Mouse (Mus musculus) midbrain, embryonic 11.5 days (tissue): ENCODE data around the gene Trim56. TPM values are rescaled to one million over a fixed set of nuclear protein-coding genes. Genes with fewer than 3 reads are reported as not detected.
A peak's percentile ranks its signal among the peaks of the same experiment; 100 is the strongest.
"Not testable (repeated sequence)": the region's sequence is repeated elsewhere in the genome, so short reads cannot be mapped to it uniquely, and the experiment has no call there.

Experiments used
- ATAC-seq: fragments of 200-750 bp; cut with Nextera tagmentation; 2 replicates; pipeline ENCODE4 v1.8.0; 2017; ENCODE audit warnings: moderate TSS enrichment, moderate library complexity; ENCODE audit not compliant: low FRiP score
- DNase-seq: peaks from one replicate; pipeline ENCODE4 v3.0.0; 2015; ENCODE audit warnings: low spot score; ENCODE audit errors: missing footprints
- H3K27ac ChIP-seq: fragments of 300-500 bp; sonication (generic); 2 replicates; pipeline ENCODE4 v1.5.1; 2014; ENCODE audit warnings: low read depth, low read length
- H3K27me3 ChIP-seq: fragments of 300-500 bp; sonication (generic); 2 replicates; pipeline ENCODE4 v1.6.1; 2014; ENCODE audit warnings: mild to moderate bottlenecking, low read length, moderate library complexity, mixed read lengths; ENCODE audit not compliant: control insufficient read depth, insufficient read depth
- H3K36me3 ChIP-seq: fragments of 300-500 bp; sonication (generic); 2 replicates; pipeline ENCODE4 v1.6.1; 2014; ENCODE audit warnings: mild to moderate bottlenecking, low read length, moderate library complexity, mixed read lengths; ENCODE audit not compliant: control insufficient read depth, insufficient read depth
- H3K4me1 ChIP-seq: fragments of 300-500 bp; sonication (generic); 2 replicates; pipeline ENCODE4 v1.6.1; 2014; ENCODE audit warnings: low read length; ENCODE audit not compliant: control insufficient read depth, insufficient read depth
- H3K4me2 ChIP-seq: fragments of 300-500 bp; sonication (generic); 2 replicates; pipeline ENCODE4 v1.6.1; 2014; ENCODE audit warnings: mild to moderate bottlenecking, moderate library complexity
- H3K4me3 ChIP-seq: fragments of 300-500 bp; sonication (generic); 2 replicates; pipeline ENCODE4 v1.5.1; 2014; ENCODE audit warnings: low read depth, low read length
- H3K9ac ChIP-seq: fragments of 300-500 bp; sonication (generic); 2 replicates; pipeline ENCODE4 v1.6.1; 2014; ENCODE audit warnings: low read length
- H3K9me3 ChIP-seq: fragments of 300-500 bp; sonication (generic); 2 replicates; pipeline ENCODE4 v1.6.1; 2016; ENCODE audit warnings: low read length; ENCODE audit not compliant: control insufficient read depth
- WGBS: fragments of 180-500 bp; shearing (Covaris S2); extraction: QIAGEN DNeasy Blood & Tissue Kit; methylation state at CpG from one replicate; pipeline ENCODE4 v1.1.7; 2014; 5-methylcytosine and 5-hydroxymethylcytosine counted together
- polyA plus RNA-seq: library from polyadenylated mRNA; unstranded; fragments of >200 nt; fragmentation: Nextera tagmentation; extraction: Ambion mirVana; gene quantifications from 2 replicates; pipeline ENCODE4 v1.2.1, GENCODE M21; 2014

Gene Trim56
- 4.5 and 4.8 TPM in 2 replicates for polyA plus RNA-seq

DNA sequence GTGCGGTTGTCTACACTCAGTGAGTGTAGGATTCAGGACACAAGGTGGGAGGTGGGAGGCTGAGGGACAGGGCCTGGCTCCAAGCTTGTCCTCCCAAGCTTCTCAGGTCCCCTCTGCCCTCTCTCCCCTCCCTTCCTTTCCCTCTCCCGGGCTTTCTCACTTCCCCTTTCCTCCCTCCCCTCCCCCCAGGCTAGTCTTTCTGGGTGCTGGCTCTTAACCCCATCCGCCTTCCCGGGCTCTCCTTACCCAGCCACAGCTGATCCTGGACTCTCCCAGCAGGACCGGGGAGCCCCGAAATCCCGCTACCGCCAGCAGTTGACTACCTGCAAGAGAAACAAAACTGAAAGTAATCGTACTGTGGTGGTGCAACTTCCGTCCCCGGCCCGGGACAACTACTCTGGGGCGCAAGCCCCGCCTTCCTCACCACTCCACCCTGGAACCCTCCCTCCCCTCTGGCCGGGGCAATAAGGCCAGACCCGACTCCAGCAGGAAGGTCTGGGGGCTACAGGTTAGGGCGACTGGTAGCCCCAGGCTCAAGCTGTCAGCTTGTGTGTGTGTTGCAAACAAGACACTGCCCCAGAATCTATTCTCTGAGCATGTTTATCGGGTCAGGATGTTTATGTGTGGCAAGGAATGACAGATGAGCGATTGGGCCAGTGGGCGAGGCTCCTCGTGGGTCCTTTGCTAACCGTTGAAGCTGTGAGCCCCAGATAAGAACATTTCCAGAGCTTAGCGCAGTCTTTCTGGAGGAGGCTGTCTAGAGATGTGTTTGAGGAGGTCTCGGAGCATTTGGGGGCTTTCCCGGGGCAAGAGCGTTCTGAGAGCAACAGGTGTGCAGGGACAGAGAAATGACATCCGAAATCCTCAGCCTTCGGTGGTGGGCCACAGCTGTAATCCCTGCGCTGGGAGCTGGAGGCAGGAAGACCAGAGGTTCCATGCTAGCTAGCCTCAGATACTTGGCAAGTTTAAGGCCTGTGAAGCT lies at the start of gene Trim56:
Gene Trim56 (minus strand): TSS at position 344 of the 982 bp plus-strand sequence.
- ATAC-seq (peak; percentile 76), DNase-seq (peak; percentile 94)
- peak within 1 kb of the TSS; percentile 46 for H3K4me2 ChIP-seq
- peaks cover 4% of the 10 kb centered on the region for H3K4me1 ChIP-seq
- peak within 1 kb of the TSS; percentile 78 for H3K9ac ChIP-seq
- 9% methylated on average over 29 of the region's 29 CpGs for WGBS
- H3K4me3 ChIP-seq: peak within 1 kb of the TSS; percentile 40
- no peaks in the 10 kb centered on the region for H3K36me3 ChIP-seq
- no peaks in the 10 kb centered on the region for H3K27me3 ChIP-seq
- H3K9me3 ChIP-seq: no peaks in the 10 kb centered on the region
- H3K27ac ChIP-seq: no peak within 1 kb of the TSS

GRCm38 (mm10) chr5:137161853-137162252 lies 45.8 kb upstream of the Trim56 start:
- Histone ChIP-seq H3K27me3 (no peaks in the 10 kb centered on the region), H3K4me2 (no peak overlapping the region), H3K9ac (no peak overlapping the region), H3K4me1 (no peaks in the 10 kb centered on the region), H3K36me3 (no peaks in the 10 kb centered on the region), H3K9me3 (peaks cover 2% of the 10 kb centered on the region; the same call in 1 of the 2 replicates), H3K4me3 (no peak overlapping the region), H3K27ac (no peak overlapping the region)
- no peak for ATAC-seq
- DNase-seq: no peak
- whole genome bisulfite sequencing: 81% methylated on average over 4 of the region's 4 CpGs

DNA sequence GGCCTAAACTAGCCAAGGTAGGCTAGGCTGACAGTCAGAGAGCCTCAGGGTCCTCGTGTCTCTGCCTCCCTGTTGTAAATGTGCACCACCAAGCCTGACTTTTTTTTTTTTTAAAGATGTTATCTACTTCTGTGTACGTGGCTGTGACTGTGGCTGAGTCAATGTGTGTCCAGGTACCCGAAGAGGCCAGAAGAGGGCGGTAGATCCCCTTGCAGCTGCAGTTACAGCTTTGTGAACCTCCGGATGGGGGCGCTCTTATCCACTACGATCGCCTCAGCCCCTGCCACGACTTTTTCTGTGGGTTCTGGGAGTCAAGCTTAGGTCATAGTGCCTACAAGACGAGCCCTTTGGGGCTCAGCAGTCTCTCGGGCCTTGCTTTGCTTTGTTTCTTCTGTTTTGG lies 43.5 kb upstream of the Trim56 start:
- H3K27ac ChIP-seq: no peak overlapping the region
- no peaks in the 10 kb centered on the region for H3K36me3 ChIP-seq
- H3K4me1 ChIP-seq: no peaks in the 10 kb centered on the region
- H3K4me2 ChIP-seq: no peak overlapping the region
- WGBS: 37% methylated on average over 11 of the region's 11 CpGs
- no peak overlapping the region for H3K9ac ChIP-seq
- no peak overlapping the region for H3K4me3 ChIP-seq
- H3K27me3 ChIP-seq: no peaks in the 10 kb centered on the region
- H3K9me3 ChIP-seq: peaks cover 5% of the 10 kb centered on the region; the same call in 1 of the 2 replicates
- no peak for ATAC-seq
- no peak for DNase-seq

DNA sequence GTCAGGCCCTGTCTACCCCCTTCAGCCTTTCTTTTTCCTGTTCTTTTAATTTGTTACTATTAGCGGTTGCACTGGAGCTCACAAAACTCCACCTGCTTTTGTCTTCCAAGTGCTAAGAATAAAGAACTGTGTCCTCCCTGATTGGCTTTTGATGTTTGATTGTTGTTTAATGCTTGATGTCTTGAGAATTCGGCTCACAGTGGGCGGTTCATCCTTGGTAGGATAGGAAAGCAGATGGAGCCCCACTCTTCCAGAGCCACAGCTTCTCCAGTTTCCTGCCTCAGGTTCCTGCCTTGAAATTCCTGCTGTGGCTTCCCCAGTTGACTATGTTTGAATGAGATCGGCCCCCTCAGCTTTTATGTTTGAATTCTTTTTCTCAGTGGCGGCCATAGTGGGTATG lies 37.3 kb upstream of the Trim56 start:
- Histone ChIP-seq H3K27ac (no peak overlapping the region), H3K36me3 (no peaks in the 10 kb centered on the region), H3K4me3 (no peak overlapping the region), H3K4me2 (no peak overlapping the region), H3K27me3 (no peaks in the 10 kb centered on the region), H3K9ac (no peak overlapping the region), H3K9me3 (peaks cover 24% of the 10 kb centered on the region), H3K4me1 (no peaks in the 10 kb centered on the region)
- DNase-seq (no peak), ATAC-seq (no peak)
- WGBS: 90% methylated on average over 5 of the region's 5 CpGs

GRCm38 (mm10) chr5:137152623-137153022 lies 36.6 kb upstream of the Trim56 start:
- no peak for ATAC-seq
- 73% methylated on average over 2 of the region's 2 CpGs for WGBS

GRCm38 (mm10) chr5:137149272-137149882 lies 33.4 kb upstream of the Trim56 start, which contains the start of gene Muc3:
Gene Muc3, minus strand, starts transcription at chr5:137149322.
- H3K9ac ChIP-seq, H3K36me3 ChIP-seq, ATAC-seq, H3K27ac ChIP-seq, H3K4me3 ChIP-seq, H3K4me1 ChIP-seq, DNase-seq, H3K4me2 ChIP-seq, H3K27me3 ChIP-seq: not testable (repeated sequence)
- peaks cover 19% of the 10 kb centered on the region for H3K9me3 ChIP-seq

More at GRCm38 (mm10) chr5:137152623-137153022, 36.6 kb upstream of the Trim56 start:
- H3K36me3 ChIP-seq: no peaks in the 10 kb centered on the region
- H3K27me3 ChIP-seq: no peaks in the 10 kb centered on the region
- H3K4me1 ChIP-seq: no peaks in the 10 kb centered on the region
- no peak overlapping the region for H3K27ac ChIP-seq
- H3K4me3 ChIP-seq: no peak overlapping the region
- no peak overlapping the region for H3K4me2 ChIP-seq
- DNase-seq: peak; percentile 92
- H3K9me3 ChIP-seq: peaks cover 24% of the 10 kb centered on the region
- no peak overlapping the region for H3K9ac ChIP-seq

DNA sequence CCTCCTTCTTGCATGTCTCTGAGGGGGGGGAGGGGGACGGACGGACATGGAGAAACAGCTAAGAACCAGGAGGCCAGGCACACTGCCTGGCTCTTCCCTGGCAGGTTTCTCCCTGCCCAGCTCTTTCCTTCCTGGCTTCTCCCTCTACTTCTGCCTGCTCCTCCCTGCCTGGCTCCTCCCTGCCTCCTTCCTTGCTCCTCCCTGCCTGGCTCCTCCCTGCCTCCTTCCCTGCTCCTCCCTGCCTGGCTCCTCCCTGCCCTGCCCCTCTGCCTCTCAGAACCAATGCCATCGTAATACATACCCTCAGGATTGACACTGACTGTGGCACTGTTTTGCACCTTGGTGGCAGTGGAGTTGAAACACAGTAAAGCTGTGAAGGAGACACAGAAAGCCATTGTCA lies 24.8 kb upstream of the Trim56 start:
- H3K4me3 ChIP-seq: no peak overlapping the region
- no peak overlapping the region for H3K4me2 ChIP-seq
- WGBS: 49% methylated on average over 3 of the region's 3 CpGs
- ATAC-seq (no peak), DNase-seq (no peak)
- no peak overlapping the region for H3K27ac ChIP-seq
- no peaks in the 10 kb centered on the region for H3K4me1 ChIP-seq
- H3K9ac ChIP-seq: no peak overlapping the region
- H3K27me3 ChIP-seq: no peaks in the 10 kb centered on the region
- no peaks in the 10 kb centered on the region for H3K36me3 ChIP-seq
- H3K9me3 ChIP-seq: no peaks in the 10 kb centered on the region

DNA sequence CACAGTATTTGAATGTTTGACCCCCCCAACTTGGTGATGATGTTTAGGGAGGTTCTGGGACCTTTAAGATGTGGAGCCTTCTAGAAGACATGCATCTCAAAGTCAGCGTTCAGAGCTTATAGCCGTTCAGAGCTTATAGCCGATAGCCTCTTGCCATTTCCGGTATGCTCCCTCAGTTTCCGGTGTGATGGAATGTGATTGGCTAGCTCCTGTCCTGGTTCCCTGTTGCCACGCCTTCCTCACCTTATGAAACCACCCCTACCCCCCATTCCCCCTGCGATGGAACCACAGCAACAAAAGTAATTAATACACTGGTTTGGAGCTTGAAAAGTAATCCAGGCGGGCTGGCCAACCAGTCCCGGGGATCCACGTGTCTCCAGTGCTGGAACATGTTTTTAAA lies 23.0 kb upstream of the Trim56 start:
- Histone ChIP-seq H3K9me3 (no peaks in the 10 kb centered on the region), H3K27ac (no peak overlapping the region), H3K4me1 (no peaks in the 10 kb centered on the region), H3K27me3 (no peaks in the 10 kb centered on the region), H3K4me2 (no peak overlapping the region), H3K36me3 (no peaks in the 10 kb centered on the region), H3K9ac (no peak overlapping the region), H3K4me3 (no peak overlapping the region)
- whole genome bisulfite sequencing: 91% methylated on average over 10 of the region's 10 CpGs
- ATAC-seq (no peak), DNase-seq (no peak)

DNA sequence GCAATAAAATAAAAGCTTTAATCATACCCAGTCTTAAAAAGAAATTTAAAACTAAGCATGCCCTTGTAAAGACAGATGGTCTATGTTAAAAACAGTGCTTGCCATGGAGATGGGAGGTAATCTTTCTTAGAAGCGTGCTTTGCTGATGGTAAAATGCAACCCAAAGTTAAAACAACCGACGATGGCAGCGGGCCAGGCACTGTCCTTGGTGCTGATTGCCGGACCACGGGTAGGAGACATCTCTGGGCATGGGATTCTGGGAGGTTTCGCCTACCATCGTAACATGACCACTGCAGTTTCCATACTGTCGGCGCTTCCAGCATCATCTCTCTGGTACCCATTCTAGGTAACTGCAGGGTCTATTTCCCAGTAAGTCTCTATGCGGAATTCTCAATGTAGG lies 18.9 kb upstream of the Trim56 start:
- H3K9ac ChIP-seq: no peak overlapping the region
- WGBS: 38% methylated on average over 11 of the region's 11 CpGs
- no peak overlapping the region for H3K4me3 ChIP-seq
- no peaks in the 10 kb centered on the region for H3K4me1 ChIP-seq
- H3K27me3 ChIP-seq: no peaks in the 10 kb centered on the region; the same call in 1 of the 2 replicates
- DNase-seq: no peak
- ATAC-seq: no peak
- no peaks in the 10 kb centered on the region for H3K9me3 ChIP-seq
- no peak overlapping the region for H3K4me2 ChIP-seq
- H3K36me3 ChIP-seq: no peaks in the 10 kb centered on the region
- no peak overlapping the region for H3K27ac ChIP-seq
